Mouse (Mus musculus) testis, adult 2 months (tissue): ENCODE data around the gene Nfib. TPM values are rescaled to one million over a fixed set of nuclear protein-coding genes. Genes with fewer than 3 reads are reported as not detected.

Source experiments
- H3K27ac ChIP-seq: fragments of 200-500 bp; 2 replicates; pipeline ENCODE4 v1.5.1; 2012; ENCODE audit warnings: low read depth, low read length; ENCODE audit not compliant: control insufficient read depth, insufficient read depth
- H3K27me3 ChIP-seq: fragments of 200-500 bp; 2 replicates; pipeline ENCODE4 v1.6.1; 2012; ENCODE audit warnings: mild to moderate bottlenecking, low read length, moderate library complexity; ENCODE audit not compliant: control insufficient read depth, insufficient read depth
- H3K36me3 ChIP-seq: fragments of 200-500 bp; 2 replicates; pipeline ENCODE4 v1.6.1; 2012; ENCODE audit warnings: mild to moderate bottlenecking, low read length; ENCODE audit not compliant: control insufficient read depth, insufficient read depth
- H3K4me1 ChIP-seq: fragments of 200-500 bp; 2 replicates; pipeline ENCODE4 v1.6.1; 2012; ENCODE audit warnings: low read length; ENCODE audit not compliant: control insufficient read depth, insufficient read depth
- H3K4me3 ChIP-seq: fragments of 200-500 bp; 2 replicates; pipeline ENCODE4 v1.5.1; 2012; ENCODE audit warnings: low read depth, mild to moderate bottlenecking, low read length, moderate library complexity, mixed read lengths; ENCODE audit not compliant: control insufficient read depth
- CTCF ChIP-seq: fragments of 200-500 bp; IDR thresholded peaks from 2 replicates; pipeline ENCODE4 v1.5.1; 2012; ENCODE audit warnings: low read depth, mild to moderate bottlenecking, inconsistent platforms, low read length, moderate library complexity; ENCODE audit not compliant: control insufficient read depth, insufficient read depth, insufficient replicate concordance
- POLR2A ChIP-seq: fragments of 200-500 bp; IDR thresholded peaks from 2 replicates; pipeline ENCODE4 v1.6.1; 2012; ENCODE audit warnings: low read depth, mild to moderate bottlenecking, inconsistent platforms, low read length, moderate library complexity; ENCODE audit not compliant: control insufficient read depth
- polyA plus RNA-seq: library from polyadenylated mRNA; depleted of rRNA; stranded (reverse); fragments of >200 nt; gene quantifications from 2 replicates; pipeline ENCODE4 v1.2.3, GENCODE M21; 2012

Gene Nfib
- polyA plus RNA-seq, 1 experiment, result 1.2 TPM

GRCm38 (mm10) chr4:82494424-82494823 lies 211.1 kb downstream of the Nfib start:
- no peaks in the 10 kb centered on the region for H3K36me3 ChIP-seq
- TF ChIP-seq CTCF (no peak), POLR2A (no peak)
- no peaks in the 10 kb centered on the region for H3K27me3 ChIP-seq
- H3K4me3 ChIP-seq, result no peak overlapping the region
- H3K4me1 ChIP-seq, result no peaks in the 10 kb centered on the region
- no peak overlapping the region for H3K27ac ChIP-seq

GRCm38 (mm10) chr4:82493865-82494264 lies 211.7 kb downstream of the Nfib start:
- H3K4me1 ChIP-seq, result no peaks in the 10 kb centered on the region
- no peak overlapping the region for H3K27ac ChIP-seq
- H3K27me3 ChIP-seq, result no peaks in the 10 kb centered on the region
- TF ChIP-seq CTCF (no peak), POLR2A (no peak)
- no peak overlapping the region for H3K4me3 ChIP-seq
- no peaks in the 10 kb centered on the region for H3K36me3 ChIP-seq

GRCm38 (mm10) chr4:82493363-82493762 lies 212.2 kb downstream of the Nfib start:
- Histone ChIP-seq H3K27ac (no peak overlapping the region), H3K36me3 (no peaks in the 10 kb centered on the region), H3K4me3 (no peak overlapping the region), H3K27me3 (no peaks in the 10 kb centered on the region), H3K4me1 (no peaks in the 10 kb centered on the region)
- no peak for TF ChIP-seq POLR2A
- no peak for TF ChIP-seq CTCF

GRCm38 (mm10) chr4:82492737-82493136 lies 212.8 kb downstream of the Nfib start:
- H3K4me1 ChIP-seq, result no peaks in the 10 kb centered on the region

GRCm38 (mm10) chr4:82489939-82490338 lies 215.6 kb downstream of the Nfib start:
- TF ChIP-seq CTCF (no peak), POLR2A (no peak)
- Histone ChIP-seq H3K27me3 (no peaks in the 10 kb centered on the region), H3K4me3 (no peak overlapping the region), H3K36me3 (no peaks in the 10 kb centered on the region), H3K27ac (no peak overlapping the region), H3K4me1 (no peaks in the 10 kb centered on the region)

More at GRCm38 (mm10) chr4:82492737-82493136, 212.8 kb downstream of the Nfib start:
- Histone ChIP-seq H3K36me3 (no peaks in the 10 kb centered on the region), H3K4me3 (no peak overlapping the region), H3K27ac (no peak overlapping the region), H3K27me3 (no peaks in the 10 kb centered on the region)
- TF ChIP-seq CTCF (no peak), POLR2A (no peak)

GRCm38 (mm10) chr4:82485910-82486309 lies 219.6 kb downstream of the Nfib start:
- Histone ChIP-seq H3K4me3 (no peak overlapping the region), H3K27ac (no peak overlapping the region), H3K4me1 (no peaks in the 10 kb centered on the region), H3K36me3 (no peaks in the 10 kb centered on the region), H3K27me3 (no peaks in the 10 kb centered on the region)
- TF ChIP-seq POLR2A (no peak), CTCF (no peak)

GRCm38 (mm10) chr4:82483871-82484270 lies 221.7 kb downstream of the Nfib start:
- TF ChIP-seq POLR2A, result no peak
- TF ChIP-seq CTCF, result no peak
- Histone ChIP-seq H3K27me3 (no peaks in the 10 kb centered on the region), H3K4me1 (no peaks in the 10 kb centered on the region), H3K27ac (no peak overlapping the region), H3K36me3 (no peaks in the 10 kb centered on the region), H3K4me3 (no peak overlapping the region)

GRCm38 (mm10) chr4:82483298-82483697 lies 222.3 kb downstream of the Nfib start:
- TF ChIP-seq CTCF (no peak), POLR2A (no peak)
- Histone ChIP-seq H3K4me3 (no peak overlapping the region), H3K27me3 (no peaks in the 10 kb centered on the region), H3K27ac (no peak overlapping the region), H3K4me1 (no peaks in the 10 kb centered on the region), H3K36me3 (no peaks in the 10 kb centered on the region)
